Comparison of ENCODE assay signal across 9 mouse cellular contexts in genomic region chrX:107815502-107816217, GRCm38 (mm10). TPM values are rescaled to one million over a fixed set of nuclear protein-coding genes. Genes with fewer than 3 reads are reported as not detected.
DNase-seq lines count a peak whose midpoint lies in the region; ATAC-seq and TF ChIP-seq lines count a peak whose summit lies in the region.
"Had no signal": no experiment of that assay in that cellular context is flagged by ENCODE, and none has a peak within 500 bp of the region (broad histone marks: within the 10 kb centered on the region; RNA-seq: fewer than 3 reads in every experiment).

No protein-coding gene starts in this region.

- no peaks in the 10 kb centered on the region for H3K4me1 ChIP-seq in embryonic facial prominence, embryonic 14.5 days (ENCODE audit: control insufficient read depth, insufficient read depth, low read length)
- H3K4me1 ChIP-seq in heart, embryonic 15.5 days (replicated peaks) = no peaks in the 10 kb centered on the region
- no peaks in the 10 kb centered on the region for H3K4me1 ChIP-seq in liver, postnatal 0 days (ENCODE audit: insufficient read depth)
- H3K4me1 ChIP-seq in neural tube, embryonic 14.5 days (ENCODE audit: control insufficient read depth, insufficient read depth, low read length) = no peaks in the 10 kb centered on the region

- no peak for TF ChIP-seq EP300 in liver, postnatal 0 days (IDR thresholded peaks at IDR 0.05; ENCODE audit: low read depth)

- no peak overlapping the region for H3K27ac ChIP-seq in embryonic facial prominence, embryonic 14.5 days (replicated peaks; ENCODE audit: low read depth, low read length)
- peak overlapping the region; percentile 82 for H3K27ac ChIP-seq in heart, embryonic 15.5 days
- H3K27ac ChIP-seq in liver, postnatal 0 days (ENCODE audit: low read depth) = peak overlapping the region; percentile 78
- peak overlapping the region; percentile 34 for H3K27ac ChIP-seq in neural tube, embryonic 14.5 days (ENCODE audit: low read depth, low read length)

- H3K36me3 ChIP-seq in embryonic facial prominence, embryonic 14.5 days (ENCODE audit: control insufficient read depth, insufficient read depth, low read length) = no peaks in the 10 kb centered on the region
- no peaks in the 10 kb centered on the region for H3K36me3 ChIP-seq in heart, embryonic 15.5 days
- H3K36me3 ChIP-seq in liver, postnatal 0 days (replicated peaks; ENCODE audit: insufficient read depth, low read length) = no peaks in the 10 kb centered on the region
- no peaks in the 10 kb centered on the region for H3K36me3 ChIP-seq in neural tube, embryonic 14.5 days (ENCODE audit: control insufficient read depth, insufficient read depth, low read length)

- H3K9me3 ChIP-seq in embryonic facial prominence, embryonic 14.5 days (ENCODE audit: control insufficient read depth, low read length) = no peaks in the 10 kb centered on the region
- no peaks in the 10 kb centered on the region for H3K9me3 ChIP-seq in heart, embryonic 15.5 days (replicated peaks)
- no peaks in the 10 kb centered on the region for H3K9me3 ChIP-seq in liver, postnatal 0 days (ENCODE audit: low read length)
- no peaks in the 10 kb centered on the region for H3K9me3 ChIP-seq in neural tube, embryonic 14.5 days (ENCODE audit: control insufficient read depth, low read length)

- WGBS in embryonic facial prominence, embryonic 14.5 days = 29% methylated on average over 29 of the region's 32 CpGs
- 14% methylated on average over 31 of the region's 32 CpGs for WGBS in heart, embryonic 15.5 days
- 24% methylated on average over 29 of the region's 32 CpGs for WGBS in liver, postnatal 0 days (ENCODE audit: insufficient replicate concordance)
- WGBS in neural tube, embryonic 14.5 days = 19% methylated on average over 28 of the region's 32 CpGs

- peak overlapping the region; percentile 58 for H3K4me3 ChIP-seq in embryonic facial prominence, embryonic 14.5 days (ENCODE audit: low read depth, low read length)
- peak overlapping the region; percentile 71 for H3K4me3 ChIP-seq in heart, embryonic 15.5 days
- peak overlapping the region; percentile 73 for H3K4me3 ChIP-seq in liver, postnatal 0 days (ENCODE audit: low read depth, low read length)
- H3K4me3 ChIP-seq in neural tube, embryonic 14.5 days (ENCODE audit: low read depth, low read length) = peak overlapping the region; percentile 53

- peak overlapping the region; percentile 58 for H3K4me2 ChIP-seq in embryonic facial prominence, embryonic 14.5 days (ENCODE audit: low read depth, low read length)
- H3K4me2 ChIP-seq in heart, embryonic 15.5 days = peak overlapping the region; percentile 57
- H3K4me2 ChIP-seq in liver, postnatal 0 days (ENCODE audit: low read depth, low read length) = peak overlapping the region; percentile 69
- peak overlapping the region; percentile 53 for H3K4me2 ChIP-seq in neural tube, embryonic 14.5 days (ENCODE audit: low read depth, low read length)

- ATAC-seq in CD4-positive, CD25-positive, alpha-beta regulatory T cell, adult 4 months = peak; percentile 20
- ATAC-seq in activated CD4-positive, CD25-positive, alpha-beta regulatory T cell, adult 4 months = peak; percentile 6
- no peak; the same call in 1 of the 2 replicates for ATAC-seq in embryonic facial prominence, embryonic 14.5 days (ENCODE audit: low read depth)
- peak; percentile 79 for ATAC-seq in heart, embryonic 15.5 days (replicated peaks; ENCODE audit: insufficient number of reproducible peaks, insufficient read depth, low FRiP score, low read depth)
- peak; percentile 76 for ATAC-seq in liver, postnatal 0 days
- peak; percentile 82 for ATAC-seq in neural tube, embryonic 14.5 days (ENCODE audit: low read depth)

- no peak for TF ChIP-seq CTCF in liver, postnatal 0 days (IDR thresholded peaks at IDR 0.05; ENCODE audit: low read depth)

- no peaks in the 10 kb centered on the region for H3K27me3 ChIP-seq in embryonic facial prominence, embryonic 14.5 days (replicated peaks; ENCODE audit: control insufficient read depth, insufficient read depth, low read length)
- H3K27me3 ChIP-seq in heart, embryonic 15.5 days = no peaks in the 10 kb centered on the region
- no peaks in the 10 kb centered on the region for H3K27me3 ChIP-seq in liver, postnatal 0 days (ENCODE audit: insufficient read depth, low read length)
- H3K27me3 ChIP-seq in neural tube, embryonic 14.5 days (ENCODE audit: control insufficient read depth, insufficient read depth, low read length) = no peaks in the 10 kb centered on the region

- peak overlapping the region; percentile 67 for H3K9ac ChIP-seq in embryonic facial prominence, embryonic 14.5 days (ENCODE audit: low read depth, low read length)
- peak overlapping the region; percentile 56 for H3K9ac ChIP-seq in heart, embryonic 15.5 days
- peak overlapping the region; percentile 76 for H3K9ac ChIP-seq in liver, postnatal 0 days (replicated peaks)
- peak overlapping the region; percentile 68 for H3K9ac ChIP-seq in neural tube, embryonic 14.5 days (replicated peaks; ENCODE audit: low read depth, low read length)

- DNase-seq in embryonic facial prominence, embryonic 14.5 days (ENCODE audit: low spot score) = peak; percentile 35
- peak; percentile 30 for DNase-seq in kidney, postnatal 10 days
- peak; percentile 41 for DNase-seq in liver, postnatal 0 days
- DNase-seq in adrenal gland, postnatal 14 days = no peak

RNA-seq across cellular contexts. Expression of gene 2610002M06Rik, which starts 0.5 kb away (rescaled TPM):
- polyA plus RNA-seq in CD4-positive, CD25-positive, alpha-beta regulatory T cell, adult 4 months (2017; shearing (Covaris generic)) = 10 to 100 TPM; 16.6 to 19.5 TPM
- 10 to 100 TPM; 20.2 to 21.8 TPM for polyA plus RNA-seq in activated CD4-positive, CD25-positive, alpha-beta regulatory T cell, adult 4 months (2017; shearing (Covaris generic))
- 13.2 and 14.1 TPM in 2 replicates for polyA plus RNA-seq in embryonic facial prominence, embryonic 14.5 days (2014; fragmentation: Nextera tagmentation; extraction: Ambion mirVana)
- polyA plus RNA-seq in heart, embryonic 15.5 days (2015; fragmentation: Nextera tagmentation; extraction: Ambion mirVana) = 10.9 and 12.9 TPM in 2 replicates
- polyA plus RNA-seq in liver, postnatal 0 days (2015; fragmentation: Nextera tagmentation; extraction: Ambion mirVana) = 7.2 and 7.6 TPM in 2 replicates
- polyA plus RNA-seq in neural tube, embryonic 14.5 days (2014; fragmentation: Nextera tagmentation; extraction: Ambion mirVana) = 23.8 and 24.6 TPM in 2 replicates
- 10.0 and 10.4 TPM in 2 replicates for total RNA-seq in adrenal gland, postnatal 14 days (2021)

RNA-seq across cellular contexts. Expression of gene Tent5d, which starts 23.3 kb away (rescaled TPM):
- not detected for polyA plus RNA-seq in CD4-positive, CD25-positive, alpha-beta regulatory T cell, adult 4 months (2017; shearing (Covaris generic))
- under 1 TPM in 1 of 2 experiments, not detected in 1; 0.50 TPM for polyA plus RNA-seq in activated CD4-positive, CD25-positive, alpha-beta regulatory T cell, adult 4 months (2017; shearing (Covaris generic))
- polyA plus RNA-seq in embryonic facial prominence, embryonic 14.5 days (2014; fragmentation: Nextera tagmentation; extraction: Ambion mirVana) = not detected in 2 replicates
- polyA plus RNA-seq in heart, embryonic 15.5 days (2015; fragmentation: Nextera tagmentation; extraction: Ambion mirVana) = 1.2 and 1.4 TPM in 2 replicates
- not detected in 2 replicates for polyA plus RNA-seq in liver, postnatal 0 days (2015; fragmentation: Nextera tagmentation; extraction: Ambion mirVana)
- polyA plus RNA-seq in neural tube, embryonic 14.5 days (2014; fragmentation: Nextera tagmentation; extraction: Ambion mirVana) = not detected in 2 replicates
- total RNA-seq in adrenal gland, postnatal 14 days (2021) = not detected in 2 replicates
- total RNA-seq: layer of hippocampus, postnatal 10 days had no signal
